Mouse (Mus musculus) E14TG2a.4 (cell line): Measurements from ENCODE around the gene Psma4.

Experiments used
- CTCF ChIP-seq: conservative IDR thresholded peaks from 2 replicates; pipeline ENCODE4 v1.5.1; 2014; ENCODE audit warnings: low read length
- NANOG ChIP-seq: IDR thresholded peaks from 2 replicates; pipeline ENCODE4 v1.6.1; 2014; ENCODE audit warnings: borderline replicate concordance, low read length, mixed read lengths
- POU5F1 ChIP-seq: IDR thresholded peaks from 2 replicates; pipeline ENCODE4 v1.6.1; 2014; ENCODE audit warnings: low read length, borderline replicate concordance

DNA sequence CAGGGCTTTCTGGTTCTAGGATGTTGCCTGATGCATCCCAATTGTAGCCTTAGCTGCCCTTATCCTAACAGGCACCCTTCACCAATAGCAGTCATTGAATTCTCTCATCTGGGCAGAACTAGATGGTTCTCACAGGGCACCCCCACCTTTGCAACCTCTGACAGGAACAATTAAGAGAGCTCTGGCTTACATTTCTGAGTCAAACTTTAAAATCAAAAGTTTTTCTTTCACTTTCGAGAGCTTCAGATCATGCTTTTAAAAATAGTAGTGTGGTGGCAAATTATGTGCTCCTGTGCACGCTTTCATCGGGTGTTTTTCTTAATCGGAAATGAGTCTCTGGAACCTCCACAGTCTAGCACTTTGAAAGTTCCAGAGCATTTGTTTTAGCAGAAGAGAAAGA, 10.5 kb downstream of the Psma4 start:
- TF ChIP-seq CTCF (no peak), POU5F1 (no peak), NANOG (no peak)
